In genomic region chr8:111352289-111352688, GRCm38 (mm10) we compare ENCODE assay signal across 28 mouse cellular contexts. TPM values are rescaled to one million over a fixed set of nuclear protein-coding genes. Genes with fewer than 3 reads are reported as not detected.
DNase-seq lines count a peak whose midpoint lies in the region; ATAC-seq and TF ChIP-seq lines count a peak whose summit lies in the region.
"Had no signal": no experiment of that assay in that cellular context is flagged by ENCODE, and none has a peak within 500 bp of the region (broad histone marks: within the 10 kb centered on the region; RNA-seq: fewer than 3 reads in every experiment).

No protein-coding gene starts in this region.

- H3K27ac ChIP-seq in layer of hippocampus, adult 2 months = peak overlapping the region; percentile 74
- 0 out of 2 replicates have a peak overlapping the region, but pooled peaks have one; percentile 35 for H3K27ac ChIP-seq in cortical plate, adult 2 months (ENCODE audit: insufficient read depth, low read length)
- no peak overlapping the region for H3K27ac ChIP-seq in intestine, embryonic 16.5 days (ENCODE audit: low read length)
- H3K27ac ChIP-seq in small intestine, adult 2 months (ENCODE audit: insufficient read depth, low read depth, low read length) = no peak overlapping the region
- no peak overlapping the region for H3K27ac ChIP-seq in hindbrain, embryonic 12.5 days
- H3K27ac ChIP-seq: embryonic facial prominence, embryonic 13.5 days; embryonic facial prominence, embryonic 15.5 days; forebrain, embryonic 10.5 days; forebrain, embryonic 12.5 days had no signal

- H3K4me3 ChIP-seq in layer of hippocampus, adult 2 months = no peak overlapping the region
- no peak overlapping the region for H3K4me3 ChIP-seq in cortical plate, adult 2 months (ENCODE audit: insufficient read depth, low read length)
- H3K4me3 ChIP-seq in intestine, embryonic 16.5 days (ENCODE audit: low read length) = no peak overlapping the region
- H3K4me3 ChIP-seq in small intestine, adult 2 months (ENCODE audit: low read depth, low read length) = no peak overlapping the region
- no peak overlapping the region for H3K4me3 ChIP-seq in hindbrain, embryonic 12.5 days
- H3K4me3 ChIP-seq: embryonic facial prominence, embryonic 13.5 days; embryonic facial prominence, embryonic 15.5 days; erythroblast, embryonic 14.5 days; forebrain, embryonic 10.5 days; forebrain, embryonic 12.5 days had no signal

- H3K4me1 ChIP-seq in cortical plate, adult 2 months (ENCODE audit: control insufficient read depth, insufficient read depth, low read length) = no peaks in the 10 kb centered on the region
- H3K4me1 ChIP-seq in intestine, embryonic 16.5 days (ENCODE audit: control insufficient read depth, insufficient read depth, low read length) = no peaks in the 10 kb centered on the region
- peaks cover 4% of the 10 kb centered on the region; the same call in 1 of the 2 replicates for H3K4me1 ChIP-seq in small intestine, adult 2 months (ENCODE audit: control insufficient read depth, insufficient read depth, insufficient read length, low read length)
- H3K4me1 ChIP-seq in hindbrain, embryonic 12.5 days = no peaks in the 10 kb centered on the region
- H3K4me1 ChIP-seq: embryonic facial prominence, embryonic 13.5 days; embryonic facial prominence, embryonic 15.5 days; forebrain, embryonic 10.5 days; forebrain, embryonic 12.5 days had no signal

- ATAC-seq in intestine, embryonic 16.5 days = peak; percentile 81
- ATAC-seq in hindbrain, embryonic 12.5 days (ENCODE audit: low FRiP score) = no peak
- ATAC-seq: activated CD4-positive, CD25-positive, alpha-beta regulatory T cell, adult 4 months; CD4-positive, CD25-positive, alpha-beta regulatory T cell, adult 4 months; forebrain, embryonic 14.5 days; Patski had no signal

- H3K4me2 ChIP-seq in intestine, embryonic 16.5 days (ENCODE audit: low read depth, low read length) = no peak overlapping the region
- H3K4me2 ChIP-seq in hindbrain, embryonic 12.5 days (replicated peaks) = no peak overlapping the region
- H3K4me2 ChIP-seq: embryonic facial prominence, embryonic 13.5 days; embryonic facial prominence, embryonic 15.5 days; forebrain, embryonic 12.5 days had no signal

- no peak for TF ChIP-seq POLR2A in cortical plate, adult 2 months (IDR thresholded peaks at IDR 0.05; ENCODE audit: extremely low read depth, insufficient read depth, low read length)
- no peak for TF ChIP-seq POLR2A in small intestine, adult 2 months (IDR thresholded peaks at IDR 0.05; ENCODE audit: low read depth, low read length)

- TF ChIP-seq CTCF in layer of hippocampus, adult 2 months (conservative IDR thresholded peaks at IDR 0.05) = no peak
- TF ChIP-seq CTCF in cortical plate, adult 2 months (IDR thresholded peaks at IDR 0.05; ENCODE audit: extremely low read depth, insufficient read depth, low read length) = no peak
- TF ChIP-seq CTCF in small intestine, adult 2 months (IDR thresholded peaks at IDR 0.05; ENCODE audit: extremely low read depth, insufficient read length, insufficient replicate concordance, low read depth, low read length) = peak; percentile 7; the same call in 1 of the 2 replicates

- H3K27me3 ChIP-seq in intestine, embryonic 16.5 days (replicated peaks; ENCODE audit: control insufficient read depth, insufficient read depth, low read length) = no peaks in the 10 kb centered on the region
- no peaks in the 10 kb centered on the region for H3K27me3 ChIP-seq in small intestine, adult 2 months (ENCODE audit: control insufficient read depth, insufficient read depth, low read length)
- H3K27me3 ChIP-seq in hindbrain, embryonic 12.5 days = 0 out of 2 replicates have a peak, but pooled peaks cover 5% of the 10 kb centered on the region
- H3K27me3 ChIP-seq: embryonic facial prominence, embryonic 13.5 days; embryonic facial prominence, embryonic 15.5 days; forebrain, embryonic 12.5 days; Patski had no signal

- H3K9me3 ChIP-seq in intestine, embryonic 16.5 days (ENCODE audit: control insufficient read depth, low read length) = no peaks in the 10 kb centered on the region
- H3K9me3 ChIP-seq in hindbrain, embryonic 12.5 days (replicated peaks) = no peaks in the 10 kb centered on the region
- H3K9me3 ChIP-seq: embryonic facial prominence, embryonic 13.5 days; embryonic facial prominence, embryonic 15.5 days; forebrain, embryonic 12.5 days; G1E had no signal

- H3K9ac ChIP-seq in intestine, embryonic 16.5 days (ENCODE audit: low read depth, low read length) = no peak overlapping the region
- no peak overlapping the region for H3K9ac ChIP-seq in hindbrain, embryonic 12.5 days
- H3K9ac ChIP-seq: embryonic facial prominence, embryonic 13.5 days; embryonic facial prominence, embryonic 15.5 days; forebrain, embryonic 12.5 days had no signal

- no peaks in the 10 kb centered on the region for H3K36me3 ChIP-seq in intestine, embryonic 16.5 days (ENCODE audit: control insufficient read depth, insufficient read depth, low read length)
- no peaks in the 10 kb centered on the region for H3K36me3 ChIP-seq in small intestine, adult 2 months (ENCODE audit: control insufficient read depth, insufficient read depth, low read length)
- H3K36me3 ChIP-seq in hindbrain, embryonic 12.5 days = no peaks in the 10 kb centered on the region
- H3K36me3 ChIP-seq: embryonic facial prominence, embryonic 13.5 days; embryonic facial prominence, embryonic 15.5 days; forebrain, embryonic 10.5 days; forebrain, embryonic 12.5 days; G1E had no signal

- DNase-seq in layer of hippocampus, adult 2 months (ENCODE audit: low spot score in 2 of 2) = no peak
- no peak for DNase-seq in layer of hippocampus, adult 9-11 months
- DNase-seq in right cerebral cortex, adult 18-20 months = no peak
- DNase-seq: adrenal gland, adult 8-10 months; adrenal gland, postnatal 14 days; adrenal gland, postnatal 36 days; B cell, adult 2 months; cerebellum, adult 11-12 months; cerebellum, adult 2 months; cerebellum, adult 9-10 months; cerebellum, postnatal 10 days; cerebellum, postnatal 25 days; embryo, embryonic 11 days had no signal

- 73% methylated on average over 5 of the region's 5 CpGs for WGBS in intestine, embryonic 16.5 days
- 33% methylated on average over 5 of the region's 5 CpGs for WGBS in small intestine, adult 2 months
- 86% methylated on average over 5 of the region's 5 CpGs for WGBS in hindbrain, embryonic 12.5 days

RNA-seq across cellular contexts. Expression of gene Mlkl, which starts 14.3 kb away (rescaled TPM):
- total RNA-seq in layer of hippocampus, adult 2 months (2021) = 1 to 10 TPM in 1 of 2 experiments, under 1 TPM in 1; 0.22 to 1.1 TPM
- polyA plus RNA-seq in cortical plate, adult 2 months (2012; rRNA removed) = 0.25 and 0.38 TPM in 2 replicates
- polyA plus RNA-seq in intestine, embryonic 16.5 days (2015; fragmentation: Nextera tagmentation; extraction: Ambion mirVana) = 3.2 and 3.5 TPM in 2 replicates
- 0.48 and 0.72 TPM in 2 replicates for polyA plus RNA-seq in small intestine, adult 2 months (2012; rRNA removed)
- 0.43 and 0.82 TPM in 2 replicates for polyA plus RNA-seq in hindbrain, embryonic 12.5 days (2016; fragmentation: Nextera tagmentation; extraction: Ambion mirVana)
- total RNA-seq: G1E had no signal
- polyA plus RNA-seq: G1E had no signal

RNA-seq across cellular contexts. Expression of gene Fa2h, which starts 41.3 kb away (rescaled TPM):
- total RNA-seq in layer of hippocampus, adult 2 months (2021) = 10 to 100 TPM; 22.0 to 23.1 TPM
- polyA plus RNA-seq in cortical plate, adult 2 months (2012; rRNA removed) = 53.4 and 67.1 TPM in 2 replicates
- polyA plus RNA-seq in intestine, embryonic 16.5 days (2015; fragmentation: Nextera tagmentation; extraction: Ambion mirVana) = 0.91 and 1.1 TPM in 2 replicates
- 0.19 and 2.2 TPM in 2 replicates for polyA plus RNA-seq in small intestine, adult 2 months (2012; rRNA removed)
- polyA plus RNA-seq in hindbrain, embryonic 12.5 days (2016; fragmentation: Nextera tagmentation; extraction: Ambion mirVana) = 0.12 TPM in 1 of 2 replicates, not detected in the other
- polyA plus RNA-seq: CD4-positive, CD25-positive, alpha-beta regulatory T cell, adult 4 months; embryonic facial prominence, embryonic 11.5 days; erythroblast, embryonic 14.5 days; forebrain, embryonic 10.5 days; forebrain, embryonic 12.5 days; forebrain, embryonic 14.5 days; G1E had no signal

RNA-seq across cellular contexts. Expression of gene Rfwd3, which starts 52.3 kb away (rescaled TPM):
- total RNA-seq in layer of hippocampus, adult 2 months (2021) = 10 to 100 TPM; 20.3 to 21.5 TPM
- 15.2 TPM in 2 replicates for polyA plus RNA-seq in cortical plate, adult 2 months (2012; rRNA removed)
- 44.7 and 46.4 TPM in 2 replicates for polyA plus RNA-seq in intestine, embryonic 16.5 days (2015; fragmentation: Nextera tagmentation; extraction: Ambion mirVana)
- 4.5 and 9.1 TPM in 2 replicates for polyA plus RNA-seq in small intestine, adult 2 months (2012; rRNA removed)
- polyA plus RNA-seq in hindbrain, embryonic 12.5 days (2016; fragmentation: Nextera tagmentation; extraction: Ambion mirVana) = 53.5 and 56.0 TPM in 2 replicates

Comparison
In these comparisons a context has a peak if more than half of its experiments do, and no peak if none do; other contexts are left out.
1. H3K27ac ChIP-seq: peak in layer of hippocampus, adult 2 months (single experiment) and cortical plate, adult 2 months (single experiment); none in intestine, embryonic 16.5 days (single experiment), small intestine, adult 2 months (single experiment) and hindbrain, embryonic 12.5 days (single experiment).
2. RNA of gene Fa2h, which starts 41.3 kb away (polyA plus RNA-seq): 53.4 to 67.1 TPM in cortical plate, adult 2 months; 0.91 to 1.1 TPM in intestine, embryonic 16.5 days, 0.19 to 2.2 TPM in small intestine, adult 2 months and 0.12 TPM in hindbrain, embryonic 12.5 days; every median in the first group is over 10 times any median in the second.